Mouse (Mus musculus): ENCODE measurements around the gene Olfr194.
"Not testable (repeated sequence)": the region's sequence is repeated elsewhere in the genome, so short reads cannot be mapped to it uniquely, and the experiment has no call there.

Olfr194 gene

DNA sequence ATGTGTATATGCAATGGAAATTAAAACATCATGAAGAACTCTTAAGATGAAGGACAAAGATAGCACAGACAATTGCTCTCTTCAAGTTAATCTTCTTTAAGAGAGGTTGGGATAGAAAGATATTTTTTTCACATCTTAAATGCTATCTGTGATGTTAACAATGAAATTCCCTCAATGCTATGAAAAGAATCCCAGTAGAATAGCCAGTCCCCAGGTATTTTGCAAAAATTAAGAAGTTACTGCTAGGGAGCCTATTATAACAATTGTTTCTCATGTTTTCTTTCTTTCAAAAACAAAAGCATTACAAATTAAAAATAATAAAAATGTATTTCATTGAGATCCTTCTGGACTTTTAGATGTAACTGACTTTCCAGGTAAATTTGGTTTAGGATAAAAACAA lies at the start of gene Olfr194:
Gene Olfr194 (minus strand): TSS at position 101 of the 400 bp plus-strand sequence.
- TF ChIP-seq GATA4 (IDR thresholded peaks at IDR 0.05; ENCODE audit: insufficient replicate concordance, low read length) = no peak

DNA sequence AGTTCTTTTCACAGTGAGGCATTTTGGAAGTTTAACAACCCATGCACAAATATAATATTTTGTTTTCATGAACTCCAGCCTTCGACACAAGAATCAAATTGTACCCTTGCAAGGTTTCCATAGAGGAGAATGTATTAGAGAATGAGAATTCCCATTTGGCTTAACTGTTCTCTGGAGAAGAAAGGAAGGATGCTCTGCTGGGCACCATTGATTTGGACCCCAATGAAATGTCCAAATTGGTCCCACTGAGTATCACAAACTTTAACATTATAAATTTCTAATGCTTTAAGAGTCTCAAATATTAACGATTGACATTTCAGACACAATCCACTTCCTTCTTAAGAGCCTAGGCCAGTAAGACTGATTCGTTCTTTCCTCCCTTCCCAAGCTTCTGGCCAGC lies 49.5 kb upstream of the Olfr194 start, which contains the start of gene Olfr196:
Gene Olfr196 (minus strand): TSS at position 101 of the 400 bp plus-strand sequence.
- TF ChIP-seq GATA4 (IDR thresholded peaks at IDR 0.05; ENCODE audit: insufficient replicate concordance, low read length) = no peak

DNA sequence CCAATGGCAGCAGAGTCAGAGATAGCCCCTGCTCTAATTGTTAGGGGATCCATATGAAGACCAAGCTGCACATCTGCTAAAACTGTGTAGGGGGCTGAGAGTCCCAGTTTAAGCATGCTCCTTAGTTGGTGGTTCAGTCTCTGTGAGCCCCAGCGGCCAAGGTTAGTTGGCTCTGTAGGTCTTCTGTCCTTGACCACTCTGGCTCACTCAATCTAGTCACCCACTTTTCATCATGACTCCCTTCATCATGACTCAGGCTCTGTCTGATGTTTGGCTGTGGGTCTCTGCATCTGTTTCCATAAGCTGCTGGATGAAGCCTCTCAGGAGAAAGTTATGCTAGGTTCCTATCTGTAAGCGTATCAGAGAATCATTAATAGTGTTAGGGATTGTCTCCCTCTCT lies 31.1 kb upstream of the Olfr194 start:
- no peak for TF ChIP-seq GATA4 (IDR thresholded peaks at IDR 0.05; ENCODE audit: insufficient replicate concordance, low read length)

DNA sequence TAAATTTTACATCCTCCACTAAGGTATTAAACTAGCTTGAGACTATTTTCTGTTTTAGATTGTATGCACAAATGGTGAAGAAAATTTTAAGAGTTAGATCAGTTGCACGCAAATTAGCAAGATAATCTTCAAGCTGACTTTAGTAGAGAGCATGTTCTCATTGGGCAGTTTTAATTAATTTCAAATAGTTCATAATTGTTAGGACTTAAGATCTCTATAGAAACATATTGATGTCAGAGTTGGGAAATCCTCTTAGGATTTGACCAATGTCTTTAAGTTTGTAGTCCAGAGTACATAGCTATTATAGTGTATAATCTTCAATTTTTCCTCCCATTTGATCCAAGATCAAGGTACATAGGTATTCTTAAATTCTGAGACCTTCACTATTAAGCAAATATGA lies 25.9 kb upstream of the Olfr194 start, which contains the start of gene Olfr195:
Gene Olfr195 (plus strand): TSS at position 301 of the 400 bp plus-strand sequence.
- TF ChIP-seq GATA4 (IDR thresholded peaks at IDR 0.05; ENCODE audit: insufficient replicate concordance, low read length) = no peak

DNA sequence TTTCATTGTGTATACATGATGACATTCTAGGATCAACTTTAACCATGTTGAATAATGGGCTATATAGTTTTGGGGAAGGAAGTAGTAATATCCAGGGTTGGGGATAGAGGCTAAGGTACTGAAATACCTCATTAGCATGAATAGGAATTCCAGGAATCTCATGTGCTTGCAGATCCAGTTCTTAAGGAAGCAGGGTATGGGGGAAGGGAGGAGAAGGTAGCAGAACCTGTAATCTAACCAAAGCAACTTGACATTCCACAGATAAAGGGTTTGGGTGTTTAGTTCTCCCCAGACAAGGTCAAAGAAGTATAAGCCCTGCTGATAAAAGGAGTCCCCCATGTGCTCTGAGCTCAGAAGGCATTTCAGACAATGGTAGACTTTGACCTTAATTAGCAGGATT lies 20.2 kb upstream of the Olfr194 start:
- no peak for TF ChIP-seq GATA4 (IDR thresholded peaks at IDR 0.05; ENCODE audit: insufficient replicate concordance, low read length)

DNA sequence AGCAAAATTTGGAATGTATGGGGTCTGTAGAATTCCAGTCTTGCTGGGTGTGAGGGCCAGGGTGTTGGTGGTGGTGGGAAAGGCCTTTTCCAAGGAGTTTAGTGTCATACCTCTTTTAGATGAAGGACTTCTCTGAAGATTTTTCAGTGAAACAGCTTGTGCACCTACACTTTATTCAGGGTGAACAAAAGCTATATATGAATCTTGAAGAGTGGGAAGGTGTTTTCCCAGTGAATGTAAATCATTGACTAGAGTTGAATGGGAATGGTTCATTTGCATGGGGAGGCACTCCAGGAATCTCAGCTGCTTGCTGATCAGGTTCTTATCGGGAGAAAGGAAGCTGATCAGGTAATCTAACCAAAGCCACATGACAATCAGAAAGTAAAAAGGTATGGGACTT lies 9.9 kb upstream of the Olfr194 start:
- no peak for TF ChIP-seq GATA4 (IDR thresholded peaks at IDR 0.05; ENCODE audit: insufficient replicate concordance, low read length)

DNA sequence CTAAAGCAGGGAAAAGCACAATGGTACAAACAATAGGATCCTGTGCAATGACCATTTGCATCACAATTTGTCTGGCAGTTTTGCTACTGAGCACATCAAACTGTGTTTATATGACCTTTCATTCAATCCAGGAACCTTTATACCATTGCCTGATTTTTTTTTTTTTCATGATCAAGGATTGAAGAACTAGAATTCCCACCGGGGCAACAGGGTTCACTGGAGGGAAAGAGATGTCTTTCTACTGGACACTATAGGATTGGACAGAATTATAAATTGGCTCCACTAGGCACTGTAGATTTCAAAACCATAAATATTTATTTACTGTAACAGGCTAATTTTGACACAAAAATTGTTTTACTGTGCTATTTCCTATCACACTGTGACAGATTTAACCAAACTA lies 9.1 kb downstream of the Olfr194 start, which contains the start of gene Olfr193:
Gene Olfr193 (minus strand): TSS at position 101 of the 400 bp plus-strand sequence.
- TF ChIP-seq GATA4 (IDR thresholded peaks at IDR 0.05; ENCODE audit: insufficient replicate concordance, low read length) = no peak

DNA sequence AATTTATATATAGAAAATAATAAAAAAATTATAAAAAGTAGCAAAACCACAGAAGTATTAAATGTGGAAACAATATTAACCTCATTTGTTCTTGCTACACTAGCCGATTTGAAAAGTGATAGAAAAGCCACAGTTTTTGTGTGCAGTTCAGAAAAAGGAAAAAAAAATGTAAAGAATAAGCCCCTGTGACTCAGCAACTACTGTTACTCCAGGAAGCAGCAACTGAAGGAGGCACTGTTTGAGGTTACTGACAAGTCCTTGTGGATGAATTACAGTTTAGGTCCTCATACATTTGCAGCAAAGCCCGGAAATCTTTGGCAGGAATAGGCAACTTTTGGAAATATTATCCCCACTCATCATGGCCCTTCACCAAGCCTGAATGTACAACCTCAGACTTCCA lies 15.6 kb downstream of the Olfr194 start:
- no peak for TF ChIP-seq GATA4 (IDR thresholded peaks at IDR 0.05; ENCODE audit: insufficient replicate concordance, low read length)

DNA sequence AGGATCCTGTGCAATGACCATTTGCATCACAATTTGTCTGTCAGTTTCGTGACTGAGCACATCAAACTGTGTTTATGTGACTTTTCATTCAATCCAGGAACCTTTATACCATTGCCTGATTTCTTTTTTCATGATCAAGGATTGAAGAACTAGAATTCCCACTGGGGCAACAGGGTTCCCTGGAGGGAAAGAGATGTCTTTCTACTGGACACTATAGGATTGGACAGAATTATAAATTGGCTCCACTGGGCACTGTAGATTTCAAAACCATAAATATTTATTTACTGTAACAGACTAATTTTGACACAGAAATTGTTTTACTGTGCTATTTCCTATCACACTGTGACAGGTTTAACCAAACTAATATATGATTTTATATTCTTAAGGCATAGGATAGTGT lies 31.1 kb downstream of the Olfr194 start, which contains the start of gene Olfr191:
Gene Olfr191 (minus strand): TSS at position 101 of the 400 bp plus-strand sequence.
- TF ChIP-seq GATA4 (IDR thresholded peaks at IDR 0.05; ENCODE audit: insufficient replicate concordance, low read length) = not testable (repeated sequence)

DNA sequence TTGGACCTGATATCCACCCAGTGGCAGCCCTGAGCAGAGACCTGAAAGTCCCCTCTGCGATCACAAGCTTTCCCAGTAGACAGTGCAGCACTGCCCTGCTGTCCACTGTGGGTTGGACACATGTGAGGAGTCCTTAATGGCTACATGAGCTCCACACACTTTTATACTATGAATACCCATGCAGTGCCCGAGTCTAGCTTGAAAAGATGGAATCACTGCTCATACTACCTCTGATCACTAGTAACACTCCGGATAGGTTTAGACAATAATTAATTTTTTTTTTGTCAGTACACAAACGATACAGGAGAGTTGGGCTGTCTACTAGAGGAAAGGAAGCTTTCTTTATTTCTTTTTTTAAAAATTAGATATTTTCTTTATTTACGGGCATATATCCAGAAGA lies 43.0 kb downstream of the Olfr194 start, which contains the start of gene Olfr190:
Gene Olfr190 (minus strand): TSS at position 101 of the 400 bp plus-strand sequence.
- no peak for TF ChIP-seq GATA4 (IDR thresholded peaks at IDR 0.05; ENCODE audit: insufficient replicate concordance, low read length)

DNA sequence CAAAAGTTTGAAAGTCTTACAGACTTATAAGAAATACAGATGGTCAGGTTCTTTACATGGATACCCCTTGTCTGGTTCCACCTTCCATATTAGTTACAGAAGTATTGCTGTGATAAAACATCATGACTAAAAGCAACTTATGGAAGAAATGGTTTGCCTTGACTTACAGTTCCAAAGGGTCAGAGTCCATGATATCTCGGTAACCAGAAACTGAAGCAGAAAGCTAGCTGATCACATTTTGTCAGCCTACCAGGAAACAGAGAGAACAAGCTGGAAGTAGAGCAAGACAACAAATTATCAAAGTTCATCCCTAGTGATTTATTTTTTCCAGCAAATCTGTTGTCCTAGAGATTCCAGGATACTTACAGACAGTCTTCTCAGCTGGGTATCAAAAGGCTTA lies 47.3 kb downstream of the Olfr194 start:
- TF ChIP-seq GATA4 (IDR thresholded peaks at IDR 0.05; ENCODE audit: insufficient replicate concordance, low read length) = no peak

DNA sequence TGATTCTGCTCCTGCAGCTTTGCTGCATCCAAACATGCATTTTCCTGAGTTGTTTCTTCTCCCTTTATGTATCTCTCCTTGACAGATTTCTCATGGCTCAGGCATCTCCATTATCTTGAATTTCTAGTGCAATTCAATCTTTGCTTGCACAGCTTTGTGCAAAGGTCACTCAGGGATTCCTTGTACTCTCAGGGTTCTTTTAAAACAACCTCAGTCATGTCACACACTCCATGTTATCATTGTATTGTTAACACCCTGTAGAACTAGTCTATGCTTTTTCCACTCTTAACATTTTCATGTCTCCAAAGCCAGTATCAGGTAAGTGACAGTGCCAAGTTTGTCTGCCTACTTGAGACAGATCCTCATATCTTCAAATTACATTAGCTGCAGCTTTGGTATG lies 49.1 kb downstream of the Olfr194 start:
- no peak for TF ChIP-seq GATA4 (IDR thresholded peaks at IDR 0.05; ENCODE audit: insufficient replicate concordance, low read length)

Measured in liver, adult (tissue).